Mouse (Mus musculus): ENCODE data around the gene Zfp213.

- TF ChIP-seq POLR2A (IDR thresholded peaks at IDR 0.05; ENCODE audit: low read depth, low read length) (no peak), CTCF (IDR thresholded peaks at IDR 0.05; ENCODE audit: extremely low read depth, insufficient read length, insufficient replicate concordance, low read depth, low read length) (no peak)
These were observed 36.9 kb upstream of the Zfp213 start, which contains the start of gene Zscan10 for GRCm38 (mm10) chr17:23600641-23601622.
